26 mouse cellular contexts compared by ENCODE assay signal in genomic region chr15:28653996-28654395, GRCm38 (mm10).
A peak's percentile ranks its signal among the peaks of the same experiment; 100 is the strongest.
DNase-seq lines count a peak whose midpoint lies in the region; ATAC-seq and TF ChIP-seq lines count a peak whose summit lies in the region.
"Had no signal": no experiment of that assay in that cellular context is flagged by ENCODE, and none has a peak within 500 bp of the region (broad histone marks: within the 10 kb centered on the region; RNA-seq: fewer than 3 reads in every experiment).

No protein-coding gene starts in this region.

- no peaks in the 10 kb centered on the region for H3K4me1 ChIP-seq in hindbrain, postnatal 0 days (ENCODE audit: insufficient read depth, low read length)
- H3K4me1 ChIP-seq in intestine, postnatal 0 days (replicated peaks; ENCODE audit: control insufficient read depth, insufficient read depth, low read length): no peaks in the 10 kb centered on the region
- H3K4me1 ChIP-seq: embryonic facial prominence, embryonic 12.5 days; embryonic facial prominence, embryonic 15.5 days; heart, embryonic 10.5 days; heart, embryonic 13.5 days had no signal

- H3K4me3 ChIP-seq in hindbrain, postnatal 0 days (ENCODE audit: low read length): no peak overlapping the region
- no peak overlapping the region for H3K4me3 ChIP-seq in intestine, postnatal 0 days (ENCODE audit: low read depth, low read length)
- H3K4me3 ChIP-seq: embryonic facial prominence, embryonic 12.5 days; embryonic facial prominence, embryonic 15.5 days; heart, adult 2 months; heart, embryonic 10.5 days; heart, embryonic 13.5 days had no signal

- H3K36me3 ChIP-seq in hindbrain, postnatal 0 days (ENCODE audit: insufficient read depth, low read length): no peaks in the 10 kb centered on the region
- H3K36me3 ChIP-seq in intestine, postnatal 0 days (ENCODE audit: control insufficient read depth, insufficient read depth): no peaks in the 10 kb centered on the region
- H3K36me3 ChIP-seq: embryonic facial prominence, embryonic 12.5 days; embryonic facial prominence, embryonic 15.5 days; heart, embryonic 10.5 days; heart, embryonic 13.5 days had no signal

- 60% methylated on average over 3 of the region's 3 CpGs for WGBS in hindbrain, postnatal 0 days
- WGBS in intestine, postnatal 0 days: 63% methylated on average over 3 of the region's 3 CpGs

- H3K9ac ChIP-seq in hindbrain, postnatal 0 days (replicated peaks; ENCODE audit: low read length): no peak overlapping the region
- no peak overlapping the region for H3K9ac ChIP-seq in intestine, postnatal 0 days (ENCODE audit: low read depth, low read length)
- H3K9ac ChIP-seq: embryonic facial prominence, embryonic 12.5 days; embryonic facial prominence, embryonic 15.5 days; forebrain, postnatal 0 days; heart, embryonic 13.5 days; hindbrain, embryonic 14.5 days had no signal

- no peaks in the 10 kb centered on the region for H3K27me3 ChIP-seq in hindbrain, postnatal 0 days (ENCODE audit: insufficient read depth, low read length)
- H3K27me3 ChIP-seq in intestine, postnatal 0 days (replicated peaks; ENCODE audit: control insufficient read depth, insufficient read depth, low read length): no peaks in the 10 kb centered on the region
- H3K27me3 ChIP-seq: embryonic facial prominence, embryonic 12.5 days; embryonic facial prominence, embryonic 15.5 days; heart, embryonic 13.5 days; Patski had no signal

- TF ChIP-seq CTCF in hindbrain, postnatal 0 days (IDR thresholded peaks at IDR 0.05; ENCODE audit: low read depth): no peak
- no peak for TF ChIP-seq CTCF in intestine, postnatal 0 days (IDR thresholded peaks at IDR 0.05; ENCODE audit: low read depth)

- H3K9me3 ChIP-seq in hindbrain, postnatal 0 days (ENCODE audit: low read length): no peaks in the 10 kb centered on the region
- no peaks in the 10 kb centered on the region for H3K9me3 ChIP-seq in intestine, postnatal 0 days (ENCODE audit: control insufficient read depth)
- H3K9me3 ChIP-seq: embryonic facial prominence, embryonic 12.5 days; embryonic facial prominence, embryonic 15.5 days; heart, embryonic 10.5 days; heart, embryonic 13.5 days had no signal

- peak; percentile 13 for DNase-seq in ES-CJ7 (ENCODE audit: low read depth, low spot score)
- peak; percentile 27 for DNase-seq in Muller cell, postnatal 12 days (ENCODE audit: inconsistent ontology term)
- DNase-seq in brain, adult 2 months (ENCODE audit: low read depth, low spot score): peak; percentile 21
- DNase-seq in hindbrain, postnatal 0 days (ENCODE audit: low spot score): no peak
- DNase-seq in T-cell, adult 2 months (ENCODE audit: low spot score): no peak
- DNase-seq: adrenal gland, postnatal 10 days; adrenal gland, postnatal 36 days; cerebellum, adult 11 months; cerebellum, adult 2 months; cerebellum, adult 9-11 months; cerebellum, postnatal 25 days; forebrain, postnatal 0 days; gastrocnemius, postnatal 10 days; gastrocnemius, postnatal 36 days; heart, adult 2 months; heart, postnatal 14 days; heart, postnatal 4 days had no signal

- no peak overlapping the region for H3K4me2 ChIP-seq in hindbrain, postnatal 0 days (ENCODE audit: low read depth, low read length)
- H3K4me2 ChIP-seq in intestine, postnatal 0 days (replicated peaks; ENCODE audit: low read depth): no peak overlapping the region
- H3K4me2 ChIP-seq: embryonic facial prominence, embryonic 12.5 days; embryonic facial prominence, embryonic 15.5 days; heart, embryonic 13.5 days; hindbrain, embryonic 14.5 days had no signal

- no peak overlapping the region for H3K27ac ChIP-seq in hindbrain, postnatal 0 days
- H3K27ac ChIP-seq in intestine, postnatal 0 days (ENCODE audit: low read depth, low read length): no peak overlapping the region
- H3K27ac ChIP-seq: embryonic facial prominence, embryonic 12.5 days; embryonic facial prominence, embryonic 15.5 days; heart, adult 2 months; heart, embryonic 10.5 days; heart, embryonic 13.5 days; hindbrain, embryonic 14.5 days had no signal

- no peak for ATAC-seq in hindbrain, postnatal 0 days
- ATAC-seq in intestine, postnatal 0 days: no peak
- ATAC-seq: CD4-positive, CD25-positive, alpha-beta regulatory T cell, adult 4 months; forebrain, embryonic 14.5 days; forebrain, postnatal 0 days; Patski had no signal

Comparison
In these comparisons a context has a peak if more than half of its experiments do, and no peak if none do; other contexts are left out.
1. DNase-seq: peak in ES-CJ7 (single experiment), Muller cell, postnatal 12 days (single experiment) and brain, adult 2 months (single experiment); none in hindbrain, postnatal 0 days (single experiment) and T-cell, adult 2 months (single experiment).